Mouse (Mus musculus) ES-Bruce4 (cell line): ENCODE results near the gene Dmrtc2. TPM values are rescaled to one million over a fixed set of nuclear protein-coding genes. Genes with fewer than 3 reads are reported as not detected.

Experiments used
- H3K27ac ChIP-seq: 2 replicates; pipeline ENCODE4 v1.5.1; 2012; ENCODE audit warnings: low read length, inconsistent platforms; ENCODE audit not compliant: insufficient read depth
- H3K27me3 ChIP-seq: 2 replicates; pipeline ENCODE4 v1.6.1; 2012; ENCODE audit warnings: mild to moderate bottlenecking, low read length, inconsistent platforms; ENCODE audit not compliant: control insufficient read depth, poor library complexity, insufficient read depth, severe bottlenecking
- H3K36me3 ChIP-seq: 2 replicates; pipeline ENCODE4 v1.6.1; 2012; ENCODE audit warnings: inconsistent platforms, mild to moderate bottlenecking, low read length, moderate library complexity; ENCODE audit not compliant: control insufficient read depth, poor library complexity, insufficient read depth, severe bottlenecking
- H3K4me1 ChIP-seq: one replicate; pipeline ENCODE4 v1.8.1; 2011; ENCODE audit warnings: low read length; ENCODE audit not compliant: control insufficient read depth, insufficient read depth
- H3K4me3 ChIP-seq: 2 replicates; pipeline ENCODE4 v1.5.1; 2011; ENCODE audit warnings: low read depth, mild to moderate bottlenecking, low read length
- H3K9ac ChIP-seq: 2 replicates; pipeline ENCODE4 v1.6.1; 2012; ENCODE audit warnings: low read depth, mild to moderate bottlenecking, inconsistent platforms; ENCODE audit not compliant: poor library complexity, severe bottlenecking
- H3K9me3 ChIP-seq: replicated peaks from 2 replicates; pipeline ENCODE4 v1.6.1; 2012; ENCODE audit warnings: mild to moderate bottlenecking, low read length, inconsistent platforms; ENCODE audit not compliant: control insufficient read depth, poor library complexity, insufficient read depth, severe bottlenecking
- CTCF ChIP-seq: IDR thresholded peaks from one replicate; pipeline ENCODE4 v1.8.1; 2011; ENCODE audit warnings: low read depth, low read length
- EP300 ChIP-seq: IDR thresholded peaks from 2 replicates; pipeline ENCODE4 v1.6.1; 2011; ENCODE audit warnings: low read depth, low read length; ENCODE audit not compliant: insufficient read depth
- POLR2A ChIP-seq: IDR thresholded peaks from one replicate; pipeline ENCODE4 v1.8.1; 2011; ENCODE audit warnings: low read length; ENCODE audit not compliant: insufficient read depth
- polyA plus RNA-seq: library from polyadenylated mRNA; stranded (reverse); fragments of >200 nt; gene quantifications from 2 replicates; pipeline ENCODE4 v1.2.4, GENCODE M21; 2011; ENCODE audit warnings: low read depth; ENCODE audit not compliant: missing spikeins, insufficient read depth, insufficient read length

The Dmrtc2 gene
- polyA plus RNA-seq, 1 experiment: 0.75 TPM

DNA sequence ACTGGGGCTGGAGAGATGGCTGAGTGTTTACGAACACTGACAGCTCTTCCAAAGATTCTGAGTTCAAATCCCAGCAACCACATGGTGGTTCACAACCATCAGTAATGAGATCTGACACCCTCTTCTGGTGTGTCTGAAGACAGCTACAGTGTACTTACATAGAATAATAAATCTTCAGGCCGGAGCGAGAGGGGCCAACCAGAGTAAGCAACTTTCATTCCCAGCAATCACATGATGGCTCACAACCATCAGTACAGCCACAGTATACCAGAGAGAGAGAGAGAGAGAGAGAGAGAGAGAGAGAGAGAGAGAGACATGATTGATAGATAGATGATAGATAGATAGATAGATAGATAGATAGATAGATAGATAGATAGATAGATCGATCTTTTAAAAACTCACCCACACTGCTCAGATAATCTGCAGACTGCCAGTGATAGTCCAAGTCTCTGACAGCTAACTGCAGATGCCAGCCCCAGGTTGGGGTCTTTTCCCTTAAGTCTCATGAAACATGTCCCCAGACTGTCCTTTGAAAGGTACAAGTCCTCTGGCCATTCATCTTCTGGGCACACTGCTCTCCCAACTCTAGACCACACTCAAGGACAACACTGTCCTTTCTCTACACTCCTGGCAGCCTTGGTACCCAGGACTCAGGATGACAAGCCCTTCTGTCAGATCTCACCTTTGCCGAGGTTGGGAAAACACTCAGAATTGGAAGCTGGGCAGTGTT, 18.1 kb upstream of the Dmrtc2 start:
- Histone ChIP-seq H3K36me3 (no peaks in the 10 kb centered on the region), H3K27ac (peak overlapping the region; percentile 54), H3K9me3 (no peaks in the 10 kb centered on the region), H3K4me3 (peak overlapping the region; percentile 44), H3K4me1 (peaks cover 2% of the 10 kb centered on the region), H3K27me3 (no peaks in the 10 kb centered on the region), H3K9ac (0 out of 2 replicates have a peak overlapping the region, but pooled peaks have one; percentile 7)
- TF ChIP-seq EP300: no peak
- no peak for TF ChIP-seq POLR2A
- no peak for TF ChIP-seq CTCF

GRCm38 (mm10) chr7:24852557-24853232, 17.2 kb upstream of the Dmrtc2 start:
- Histone ChIP-seq H3K9me3 (no peaks in the 10 kb centered on the region), H3K36me3 (no peaks in the 10 kb centered on the region), H3K4me1 (peaks cover 4% of the 10 kb centered on the region), H3K27me3 (no peaks in the 10 kb centered on the region), H3K4me3 (peak overlapping the region; percentile 34), H3K9ac (peak overlapping the region; percentile 26; the same call in 1 of the 2 replicates), H3K27ac (peak overlapping the region; percentile 90)
- TF ChIP-seq POLR2A: peak; percentile 66
- no peak for TF ChIP-seq EP300

DNA sequence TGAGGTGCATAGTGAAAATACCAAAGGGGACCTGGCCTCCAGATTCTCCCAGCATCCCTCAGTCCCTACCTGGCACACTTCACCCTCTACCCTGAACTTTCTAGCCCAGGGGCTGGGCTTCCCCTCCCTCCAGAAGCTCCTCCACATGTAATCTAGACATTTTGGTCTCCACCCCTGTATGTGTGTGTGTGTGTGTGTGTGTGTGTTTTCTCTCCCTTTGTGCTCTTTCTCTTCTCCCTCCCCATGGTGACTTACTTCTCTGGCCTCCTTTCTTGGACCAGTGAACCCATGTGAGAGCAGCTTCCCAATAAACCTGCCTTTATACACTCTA, 16.7 kb upstream of the Dmrtc2 start:
- H3K36me3 ChIP-seq: no peaks in the 10 kb centered on the region
- peak overlapping the region; percentile 26 for H3K9ac ChIP-seq
- H3K27ac ChIP-seq: peak overlapping the region; percentile 90
- peaks cover 4% of the 10 kb centered on the region for H3K4me1 ChIP-seq
- H3K4me3 ChIP-seq: no peak overlapping the region
- no peaks in the 10 kb centered on the region for H3K9me3 ChIP-seq
- no peaks in the 10 kb centered on the region for H3K27me3 ChIP-seq
- TF ChIP-seq CTCF (no peak), EP300 (no peak), POLR2A (no peak)

GRCm38 (mm10) chr7:24853695-24854094, 16.2 kb upstream of the Dmrtc2 start:
- Histone ChIP-seq H3K9ac (peak overlapping the region; percentile 26), H3K4me1 (peaks cover 4% of the 10 kb centered on the region), H3K27me3 (no peaks in the 10 kb centered on the region), H3K4me3 (peak overlapping the region; percentile 52), H3K36me3 (no peaks in the 10 kb centered on the region), H3K9me3 (no peaks in the 10 kb centered on the region), H3K27ac (peak overlapping the region; percentile 90)
- TF ChIP-seq POLR2A: peak; percentile 89
- peak; percentile 75; the same call in 1 of the 2 replicates for TF ChIP-seq EP300
- TF ChIP-seq CTCF: no peak

- TF ChIP-seq CTCF: no peak
- no peak for TF ChIP-seq POLR2A
- no peak for TF ChIP-seq EP300
- Histone ChIP-seq H3K36me3 (no peaks in the 10 kb centered on the region), H3K27ac (no peak overlapping the region), H3K9me3 (no peaks in the 10 kb centered on the region), H3K27me3 (no peaks in the 10 kb centered on the region), H3K4me1 (peaks cover 4% of the 10 kb centered on the region), H3K4me3 (no peak overlapping the region), H3K9ac (no peak overlapping the region)
Measured at GRCm38 (mm10) chr7:24856460-24857120, 13.3 kb upstream of the Dmrtc2 start.

DNA sequence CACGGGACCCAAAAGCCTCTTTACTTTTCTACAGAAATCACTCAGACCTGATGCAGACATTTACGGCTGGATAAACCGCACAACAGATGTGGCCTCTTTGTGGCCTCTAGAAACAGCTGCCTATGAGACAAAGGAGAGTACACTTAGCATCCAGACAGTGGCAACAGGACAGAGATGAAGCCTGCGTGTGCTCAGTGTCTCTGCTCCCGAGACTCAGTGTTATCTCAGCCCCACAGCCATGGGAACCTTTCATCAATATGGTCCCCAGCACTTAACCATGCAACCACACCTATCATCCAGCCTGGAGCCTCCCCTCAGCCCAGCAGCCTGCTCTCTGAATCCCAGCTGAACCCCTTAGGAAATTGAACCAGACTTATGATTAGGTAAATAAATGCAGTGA, 10.6 kb upstream of the Dmrtc2 start:
- no peak for TF ChIP-seq CTCF
- TF ChIP-seq POLR2A: no peak
- no peak for TF ChIP-seq EP300
- peaks cover 3% of the 10 kb centered on the region for H3K4me1 ChIP-seq
- H3K4me3 ChIP-seq: no peak overlapping the region
- no peak overlapping the region for H3K27ac ChIP-seq
- H3K36me3 ChIP-seq: no peaks in the 10 kb centered on the region
- no peaks in the 10 kb centered on the region for H3K9me3 ChIP-seq
- H3K9ac ChIP-seq: no peak overlapping the region
- no peaks in the 10 kb centered on the region for H3K27me3 ChIP-seq
